Mouse (Mus musculus): ENCODE measurements at regions not wholly inside any gene's neighbourhood (a gene's known extent, or its start where the extent isn't known, plus 50 kb on each side); places are given as distances from the start of the nearest gene placed in this dataset.

GRCm38 (mm10) chr1:64374286-64375071, 158.0 kb upstream of the Creb1 start:
- H3K9me3 ChIP-seq (ENCODE audit: control insufficient read depth, insufficient read depth, low read depth, low read length) = no peaks in the 10 kb centered on the region
- no peak overlapping the region for H3K27ac ChIP-seq (ENCODE audit: insufficient read depth, low read depth, low read length, poor library complexity, severe bottlenecking)
- no peak overlapping the region for H3K4me3 ChIP-seq (ENCODE audit: insufficient read depth in 1 of 2, low read depth in 1 of 2, low read length in 2 of 2, poor library complexity in 1 of 2, severe bottlenecking in 1 of 2)
- in situ Hi-C loops (cut with MboI; ENCODE audit: low sequenced_read_pairs in 2 of 2, unreplicated experiment in 2 of 2) = no loop called here
- no peaks in the 10 kb centered on the region for H3K36me3 ChIP-seq (ENCODE audit: control insufficient read depth, insufficient read depth, low read length, poor library complexity, severe bottlenecking)
- H3K9ac ChIP-seq (ENCODE audit: insufficient read depth, low read depth, low read length, poor library complexity, severe bottlenecking) = no peak overlapping the region
- TF ChIP-seq HCFC1 (IDR thresholded peaks at IDR 0.05; ENCODE audit: borderline replicate concordance, insufficient read depth, low read length) (no peak), ZC3H11A (IDR thresholded peaks at IDR 0.05; ENCODE audit: borderline replicate concordance, low read depth, low read length) (no peak), ZNF384 (IDR thresholded peaks at IDR 0.05; ENCODE audit: low read depth, low read length) (no peak), MAFK (IDR thresholded peaks at IDR 0.05; ENCODE audit: insufficient read depth, low read depth, low read length) (no peak), CHD2 (IDR thresholded peaks at IDR 0.05; ENCODE audit: low read depth, low read length) (no peak)
- no peak for DNase-seq (ENCODE audit: low read depth, low spot score)
- no peaks in the 10 kb centered on the region for H3K4me1 ChIP-seq (ENCODE audit: control insufficient read depth in 2 of 2, insufficient read depth in 2 of 2, low read length in 2 of 2, poor library complexity in 1 of 2)

DNA sequence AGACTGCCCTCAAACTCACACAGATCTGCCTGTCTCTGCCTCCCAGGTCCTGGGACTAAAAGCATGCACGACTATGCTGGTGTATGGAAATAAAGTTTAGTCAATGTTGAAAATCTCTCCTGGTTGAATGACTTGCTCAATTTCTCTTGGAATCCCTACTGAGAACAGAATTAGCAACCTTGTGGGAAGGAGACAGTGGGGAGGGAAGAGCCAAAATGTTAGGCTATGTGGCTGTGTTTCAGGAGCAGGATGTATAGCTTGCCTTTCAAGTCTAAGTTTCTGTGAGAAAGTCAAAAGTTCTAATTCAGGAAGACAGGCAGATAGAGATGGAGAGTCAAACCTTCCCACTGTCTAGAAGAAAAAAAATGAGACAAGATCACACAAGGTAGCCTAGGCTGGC, 168.3 kb upstream of the Creb1 start:
- H3K36me3 ChIP-seq (ENCODE audit: control insufficient read depth, insufficient read depth, low read length, poor library complexity, severe bottlenecking) = no peaks in the 10 kb centered on the region
- in situ Hi-C loops (cut with MboI; ENCODE audit: low sequenced_read_pairs in 2 of 2, unreplicated experiment in 2 of 2) = no loop called here
- no peak for TF ChIP-seq MAFK (IDR thresholded peaks at IDR 0.05; ENCODE audit: insufficient read depth, low read depth, low read length)
- no peaks in the 10 kb centered on the region for H3K4me1 ChIP-seq (ENCODE audit: control insufficient read depth in 2 of 2, insufficient read depth in 2 of 2, low read length in 2 of 2, poor library complexity in 1 of 2)
- H3K4me3 ChIP-seq (ENCODE audit: insufficient read depth in 1 of 2, low read depth in 1 of 2, low read length in 2 of 2, poor library complexity in 1 of 2, severe bottlenecking in 1 of 2) = no peak overlapping the region
- no peak overlapping the region for H3K27ac ChIP-seq (ENCODE audit: insufficient read depth, low read depth, low read length, poor library complexity, severe bottlenecking)
- no peak overlapping the region for H3K9ac ChIP-seq (ENCODE audit: insufficient read depth, low read depth, low read length, poor library complexity, severe bottlenecking)
- DNase-seq (ENCODE audit: low read depth, low spot score) = no peak
- H3K9me3 ChIP-seq (ENCODE audit: control insufficient read depth, insufficient read depth, low read depth, low read length) = no peaks in the 10 kb centered on the region

DNA sequence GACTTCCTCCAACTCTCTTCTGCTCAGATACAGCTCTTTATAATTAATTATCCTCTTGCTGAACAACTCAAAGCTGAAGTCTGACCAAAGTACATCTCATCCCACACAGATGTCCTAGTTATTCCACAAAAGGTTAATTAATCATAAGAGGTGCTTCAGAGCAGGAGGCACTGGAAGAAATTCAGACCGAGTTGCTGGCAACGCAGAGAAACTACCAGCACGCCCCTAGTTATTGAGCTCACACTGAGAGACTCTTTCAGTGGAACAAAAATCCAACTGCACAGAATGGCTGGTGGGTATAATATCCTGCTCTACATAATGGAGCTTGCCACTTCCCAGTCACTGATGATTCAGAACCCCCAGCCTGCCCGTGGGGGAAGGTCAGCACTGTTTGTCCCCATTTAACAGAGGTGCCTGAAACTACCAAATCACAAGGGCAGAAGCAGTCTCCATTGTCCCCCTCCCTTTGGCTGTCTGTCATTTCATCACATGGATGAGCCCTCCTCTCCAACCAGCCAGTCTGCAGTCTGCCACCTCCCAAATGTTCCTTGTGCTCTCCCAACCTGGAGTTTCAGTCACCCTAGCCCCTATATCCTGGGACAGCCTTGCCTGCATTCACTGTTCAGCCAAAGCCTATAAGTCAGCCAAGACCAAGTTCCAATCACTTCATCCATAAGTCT, 170.3 kb upstream of the Creb1 start:
- H3K4me1 ChIP-seq (ENCODE audit: control insufficient read depth in 2 of 2, insufficient read depth in 2 of 2, low read length in 2 of 2, poor library complexity in 1 of 2) = no peaks in the 10 kb centered on the region
- no peak overlapping the region for H3K4me3 ChIP-seq (ENCODE audit: insufficient read depth in 1 of 2, low read depth in 1 of 2, low read length in 2 of 2, poor library complexity in 1 of 2, severe bottlenecking in 1 of 2)
- no peak for DNase-seq (ENCODE audit: low read depth, low spot score)
- no peak overlapping the region for H3K9ac ChIP-seq (ENCODE audit: insufficient read depth, low read depth, low read length, poor library complexity, severe bottlenecking)
- TF ChIP-seq HCFC1 (IDR thresholded peaks at IDR 0.05; ENCODE audit: borderline replicate concordance, insufficient read depth, low read length) (no peak), CHD2 (IDR thresholded peaks at IDR 0.05; ENCODE audit: low read depth, low read length) (no peak), MAFK (IDR thresholded peaks at IDR 0.05; ENCODE audit: insufficient read depth, low read depth, low read length) (no peak), ZC3H11A (IDR thresholded peaks at IDR 0.05; ENCODE audit: borderline replicate concordance, low read depth, low read length) (no peak), ZNF384 (IDR thresholded peaks at IDR 0.05; ENCODE audit: low read depth, low read length) (no peak)
- no peak overlapping the region for H3K27ac ChIP-seq (ENCODE audit: insufficient read depth, low read depth, low read length, poor library complexity, severe bottlenecking)
- no peaks in the 10 kb centered on the region for H3K36me3 ChIP-seq (ENCODE audit: control insufficient read depth, insufficient read depth, low read length, poor library complexity, severe bottlenecking)
- in situ Hi-C loops (cut with MboI; ENCODE audit: low sequenced_read_pairs in 2 of 2, unreplicated experiment in 2 of 2) = no loop called here
- no peaks in the 10 kb centered on the region for H3K9me3 ChIP-seq (ENCODE audit: control insufficient read depth, insufficient read depth, low read depth, low read length)

GRCm38 (mm10) chr1:64343268-64343667, 189.2 kb upstream of the Creb1 start:
- in situ Hi-C loops (cut with MboI; ENCODE audit: low sequenced_read_pairs in 2 of 2, unreplicated experiment in 2 of 2) = no loop called here
- Histone ChIP-seq H3K4me3 (ENCODE audit: insufficient read depth in 1 of 2, low read depth in 1 of 2, low read length in 2 of 2, poor library complexity in 1 of 2, severe bottlenecking in 1 of 2) (no peak overlapping the region), H3K27ac (ENCODE audit: insufficient read depth, low read depth, low read length, poor library complexity, severe bottlenecking) (no peak overlapping the region)

More at GRCm38 (mm10) chr1:64343268-64343667, 189.2 kb upstream of the Creb1 start:
- DNase-seq (ENCODE audit: low read depth, low spot score) = no peak
- Histone ChIP-seq H3K9me3 (ENCODE audit: control insufficient read depth, insufficient read depth, low read depth, low read length) (no peaks in the 10 kb centered on the region), H3K36me3 (ENCODE audit: control insufficient read depth, insufficient read depth, low read length, poor library complexity, severe bottlenecking) (no peaks in the 10 kb centered on the region), H3K4me1 (ENCODE audit: control insufficient read depth in 2 of 2, insufficient read depth in 2 of 2, low read length in 2 of 2, poor library complexity in 1 of 2) (peaks cover 0 to 2% of the 10 kb centered on the region in 2 experiments; a peak in 1 of 4 replicates), H3K9ac (ENCODE audit: insufficient read depth, low read depth, low read length, poor library complexity, severe bottlenecking) (no peak overlapping the region)
- no peak for TF ChIP-seq CHD2 (IDR thresholded peaks at IDR 0.05; ENCODE audit: low read depth, low read length)
- TF ChIP-seq ZC3H11A (IDR thresholded peaks at IDR 0.05; ENCODE audit: borderline replicate concordance, low read depth, low read length) = no peak
- TF ChIP-seq ZNF384 (IDR thresholded peaks at IDR 0.05; ENCODE audit: low read depth, low read length) = no peak
- TF ChIP-seq MAFK (IDR thresholded peaks at IDR 0.05; ENCODE audit: insufficient read depth, low read depth, low read length) = no peak
- TF ChIP-seq HCFC1 (IDR thresholded peaks at IDR 0.05; ENCODE audit: borderline replicate concordance, insufficient read depth, low read length) = no peak
